Mouse (Mus musculus) cortical plate, adult 2 months (tissue): ENCODE data around the gene Gng4. TPM values are rescaled to one million over a fixed set of nuclear protein-coding genes. Genes with fewer than 3 reads are reported as not detected.

Experiments
- H3K27ac ChIP-seq: fragments of 200-500 bp; 2 replicates; pipeline ENCODE4 v1.5.1; 2012; ENCODE audit warnings: low read length, control low read depth, inconsistent platforms; ENCODE audit not compliant: insufficient read depth
- H3K4me1 ChIP-seq: fragments of 200-500 bp; 2 replicates; pipeline ENCODE4 v1.6.1; 2011; ENCODE audit warnings: low read length; ENCODE audit not compliant: control insufficient read depth, insufficient read depth
- H3K4me3 ChIP-seq: fragments of 200-500 bp; 2 replicates; pipeline ENCODE4 v1.5.1; 2011; ENCODE audit warnings: mild to moderate bottlenecking, low read length, control low read depth; ENCODE audit not compliant: insufficient read depth
- CTCF ChIP-seq: fragments of 200-500 bp; IDR thresholded peaks from 2 replicates; pipeline ENCODE4 v1.5.1; 2011; ENCODE audit warnings: mild to moderate bottlenecking, control low read depth, low read length; ENCODE audit not compliant: insufficient read depth; ENCODE audit errors: extremely low read depth
- POLR2A ChIP-seq: fragments of 200-500 bp; IDR thresholded peaks from 2 replicates; pipeline ENCODE4 v1.6.1; 2011; ENCODE audit warnings: mild to moderate bottlenecking, low read length, control low read depth; ENCODE audit not compliant: insufficient read depth; ENCODE audit errors: extremely low read depth
- polyA plus RNA-seq: library from polyadenylated mRNA; depleted of rRNA; stranded (reverse); fragments of >200 nt; gene quantifications from 2 replicates; pipeline ENCODE4 v1.2.3, GENCODE M21; 2012; rRNA removed

Gene Gng4
- polyA plus RNA-seq, 1 experiment = 38.8 TPM

DNA sequence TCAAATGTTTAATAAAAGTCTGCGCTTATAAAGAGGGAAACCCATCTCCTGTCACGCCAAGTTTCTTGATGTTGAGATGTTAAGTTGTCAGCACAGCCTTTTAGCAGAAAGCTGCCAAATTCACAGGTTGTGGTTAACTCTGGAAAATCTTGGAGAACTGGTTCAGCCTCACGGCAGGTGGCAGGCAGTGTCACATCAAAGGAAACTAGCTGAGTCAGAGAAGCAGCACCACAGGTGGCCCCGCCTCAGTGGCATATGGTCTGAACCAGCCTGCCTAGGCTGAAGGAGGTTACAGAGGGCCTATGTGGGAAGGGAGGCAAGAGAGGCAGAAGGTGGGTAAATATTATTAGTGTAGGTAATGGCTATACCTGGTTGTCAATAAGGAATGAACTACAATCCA lies 61.2 kb downstream of the Gng4 start:
- no peak overlapping the region for H3K4me3 ChIP-seq
- no peak for TF ChIP-seq POLR2A
- TF ChIP-seq CTCF = no peak
- H3K27ac ChIP-seq = no peak overlapping the region

DNA sequence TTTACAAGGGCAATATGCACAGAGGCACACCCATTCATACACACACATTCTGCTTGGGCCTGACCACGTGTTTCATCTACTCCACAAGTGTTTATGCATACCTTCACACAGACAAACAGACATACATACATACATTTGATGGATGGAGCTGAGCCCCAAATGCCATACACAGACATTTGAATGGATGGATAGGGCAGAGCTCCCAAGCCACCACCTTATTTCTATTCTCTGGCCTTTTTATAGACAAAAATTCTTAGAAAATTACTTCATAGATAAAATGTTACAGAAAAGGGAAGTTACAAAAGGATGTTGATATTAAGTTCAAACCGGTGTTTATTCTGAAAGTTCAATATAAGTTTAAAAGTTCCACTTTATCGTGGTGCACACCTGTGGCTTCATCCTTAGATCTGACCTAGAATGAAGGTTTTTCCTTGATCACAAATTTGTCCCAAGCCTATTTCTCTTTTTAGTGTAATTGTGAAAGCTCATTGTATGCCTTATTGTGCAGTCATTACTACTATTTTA lies 63.3 kb downstream of the Gng4 start:
- no peak overlapping the region for H3K4me3 ChIP-seq
- H3K4me1 ChIP-seq = no peaks in the 10 kb centered on the region
- H3K27ac ChIP-seq = no peak overlapping the region
- TF ChIP-seq POLR2A = no peak
- no peak for TF ChIP-seq CTCF

More for the DNA sequence above, 61.2 kb downstream of the Gng4 start:
- H3K4me1 ChIP-seq = no peaks in the 10 kb centered on the region

DNA sequence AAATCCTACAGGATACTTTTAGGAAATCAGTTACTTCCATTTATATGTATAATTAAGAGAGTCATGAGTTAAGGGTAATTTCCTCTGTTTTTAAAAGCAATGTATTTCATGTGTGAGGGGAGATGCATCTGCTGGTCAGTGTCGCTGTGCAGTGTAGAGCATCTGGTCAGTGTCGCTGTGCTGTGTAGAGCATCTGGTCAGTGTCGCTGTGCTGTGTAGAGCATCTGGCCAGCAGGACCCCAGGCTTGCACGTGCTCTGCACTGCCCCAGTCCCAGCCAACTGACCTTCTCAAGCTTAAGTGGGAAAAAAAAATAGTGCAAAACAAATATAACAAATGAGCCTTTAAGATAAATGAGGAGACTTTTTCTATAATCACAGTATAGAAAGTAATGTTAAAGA lies 73.3 kb downstream of the Gng4 start:
- no peak overlapping the region for H3K4me3 ChIP-seq
- TF ChIP-seq CTCF = no peak
- no peak for TF ChIP-seq POLR2A
- no peak overlapping the region for H3K27ac ChIP-seq

DNA sequence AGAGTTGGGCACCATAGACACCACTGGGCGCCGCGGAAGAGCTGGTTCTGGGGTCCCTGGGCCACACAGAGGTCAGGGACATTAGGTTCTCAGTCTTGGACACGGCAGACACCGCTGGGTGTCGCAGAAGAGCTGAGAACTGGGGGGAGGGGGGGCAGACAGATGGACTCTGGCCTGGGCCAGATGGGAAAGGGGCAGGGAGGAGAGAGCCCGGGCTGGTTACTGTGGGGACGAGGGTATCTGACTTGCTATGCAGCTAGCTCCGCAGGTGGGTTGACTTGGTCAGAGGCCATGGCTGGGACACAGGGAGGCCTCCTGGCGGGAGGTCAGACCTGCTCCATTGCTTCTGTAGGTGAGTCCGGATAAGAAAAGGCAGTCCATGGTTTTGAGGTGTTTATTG lies 78.5 kb downstream of the Gng4 start:
- Histone ChIP-seq H3K4me3 (no peak overlapping the region), H3K27ac (no peak overlapping the region), H3K4me1 (no peaks in the 10 kb centered on the region)
- TF ChIP-seq CTCF = no peak

More for the DNA sequence above, 73.3 kb downstream of the Gng4 start:
- no peaks in the 10 kb centered on the region for H3K4me1 ChIP-seq

DNA sequence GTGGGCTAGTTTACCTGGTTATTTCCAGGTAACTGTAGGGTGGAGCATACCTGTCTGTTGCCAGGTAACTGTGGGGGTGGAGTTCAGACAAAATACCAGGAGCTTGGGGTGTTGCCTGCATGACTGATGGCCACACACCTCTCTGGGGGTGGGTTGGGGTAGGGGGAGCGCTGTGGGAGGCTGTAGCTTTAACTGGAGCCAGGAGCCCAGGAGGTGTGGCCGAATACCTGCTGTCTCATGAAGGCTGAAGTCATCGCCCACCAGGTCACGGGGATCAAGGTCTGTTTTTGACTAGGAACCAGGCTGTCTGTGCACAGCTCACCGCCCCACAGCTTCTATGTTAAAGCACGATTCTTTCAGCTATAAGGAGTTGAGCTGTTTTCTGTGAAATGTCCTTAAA lies 79.1 kb downstream of the Gng4 start:
- Histone ChIP-seq H3K4me3 (no peak overlapping the region), H3K27ac (no peak overlapping the region), H3K4me1 (no peaks in the 10 kb centered on the region)
- TF ChIP-seq POLR2A (no peak), CTCF (no peak)

DNA sequence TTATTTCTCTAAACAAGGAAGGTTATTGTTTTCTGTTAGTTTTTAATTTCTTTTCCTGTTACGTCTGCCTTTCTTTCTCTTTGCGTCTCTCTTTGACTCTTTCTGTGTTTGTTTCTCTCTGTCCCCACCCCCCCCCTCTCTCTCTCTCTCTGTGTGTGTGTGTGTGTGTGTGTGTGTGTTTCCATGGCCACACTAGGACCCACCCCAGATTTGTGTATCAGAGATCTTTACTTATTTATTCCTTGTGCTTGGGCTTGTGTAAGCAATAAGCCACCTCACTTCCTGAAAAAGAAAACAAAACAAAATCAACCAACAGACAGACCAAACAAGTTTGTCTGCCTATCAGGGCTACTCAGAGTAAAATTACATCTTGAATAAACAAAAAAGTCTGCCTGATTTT lies 82.5 kb downstream of the Gng4 start:
- no peak overlapping the region for H3K27ac ChIP-seq
- H3K4me3 ChIP-seq = no peak overlapping the region
- H3K4me1 ChIP-seq = no peaks in the 10 kb centered on the region
- TF ChIP-seq CTCF (no peak), POLR2A (no peak)

DNA sequence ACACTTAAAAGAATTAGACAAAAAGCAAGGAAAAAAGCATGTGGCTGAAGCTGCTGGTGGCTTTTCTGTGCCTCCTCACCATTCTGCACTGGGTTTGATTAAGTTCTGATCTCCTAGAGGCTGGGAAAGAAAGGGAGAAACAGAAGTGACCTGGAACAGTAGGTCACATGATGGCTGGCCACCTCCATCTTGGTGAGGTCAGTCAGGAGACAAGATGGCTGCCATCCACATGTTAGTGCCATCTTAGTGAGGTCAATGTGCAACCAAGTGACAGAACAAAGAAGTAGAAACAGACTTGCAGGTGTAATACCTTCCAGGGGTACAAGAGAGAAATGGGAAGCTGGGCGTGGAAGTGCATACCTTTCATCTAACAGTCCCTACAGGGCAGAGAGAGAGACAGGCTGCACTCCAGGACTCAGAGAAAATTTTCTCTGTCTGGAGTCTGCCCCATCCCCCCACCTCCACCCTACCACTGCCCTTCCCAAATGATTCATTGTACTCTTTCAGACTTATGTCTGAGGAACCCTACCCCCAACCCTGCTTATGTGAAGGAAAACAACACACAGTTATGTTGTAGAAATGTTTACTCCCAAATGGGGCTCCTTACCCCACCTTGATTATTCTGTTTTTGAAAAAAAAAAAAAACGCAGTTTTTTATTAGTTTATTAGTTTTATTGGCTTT lies 83.4 kb downstream of the Gng4 start:
- no peak overlapping the region for H3K27ac ChIP-seq
- no peak for TF ChIP-seq POLR2A
- TF ChIP-seq CTCF = no peak

DNA sequence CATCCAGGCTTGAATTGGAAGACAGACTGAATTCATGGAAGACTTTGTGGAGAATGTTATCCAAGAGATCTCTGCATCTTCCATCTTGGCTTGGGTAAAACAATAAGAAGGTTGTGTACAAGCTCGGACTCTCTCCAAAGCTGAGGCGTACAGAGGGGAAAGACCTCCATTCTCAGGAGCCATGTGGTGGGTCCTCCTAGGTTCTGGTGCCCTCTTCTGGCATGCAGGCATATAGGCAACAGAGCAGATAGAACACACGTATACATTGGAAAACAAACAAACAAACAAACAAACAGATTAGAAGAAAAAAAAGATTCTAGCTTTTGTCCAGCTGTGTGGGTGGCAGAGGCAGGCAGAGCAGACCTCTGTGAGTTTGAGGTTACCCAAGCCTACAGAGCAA lies 84.1 kb downstream of the Gng4 start:
- no peak overlapping the region for H3K4me3 ChIP-seq
- no peak for TF ChIP-seq POLR2A
- TF ChIP-seq CTCF = peak; percentile 76
- no peaks in the 10 kb centered on the region for H3K4me1 ChIP-seq
- no peak overlapping the region for H3K27ac ChIP-seq

More for the DNA sequence above, 83.4 kb downstream of the Gng4 start:
- Histone ChIP-seq H3K4me3 (no peak overlapping the region), H3K4me1 (no peaks in the 10 kb centered on the region)

Other genes starting within 250 kb of the Gng4 start
- gene Lyst, start 193.7 kb upstream of the Gng4 start, polyA plus RNA-seq = 11.5 and 12.1 TPM in 2 replicates
- gene B3galnt2, start 170.4 kb downstream of the Gng4 start, polyA plus RNA-seq = 19.8 and 22.2 TPM in 2 replicates